Mouse (Mus musculus) liver, postnatal 0 days (tissue): ENCODE data around the gene Mrps36. TPM values are rescaled to one million over a fixed set of nuclear protein-coding genes. Genes with fewer than 3 reads are reported as not detected.
A peak's percentile ranks its signal among the peaks of the same experiment; 100 is the strongest.
"Not testable (repeated sequence)": the region's sequence is repeated elsewhere in the genome, so short reads cannot be mapped to it uniquely, and the experiment has no call there.

ENCODE experiments used
- ATAC-seq: fragments of 200-750 bp; cut with Nextera tagmentation; 2 replicates; pipeline ENCODE4 v1.8.0; 2017; ENCODE audit warnings: mild to moderate bottlenecking, moderate library complexity
- DNase-seq: peaks from one replicate; pipeline ENCODE4 v3.0.0-alpha.2; 2016
- H3K27ac ChIP-seq: fragments of 300-500 bp; sonication (generic); 2 replicates; pipeline ENCODE4 v1.5.1; 2014; ENCODE audit warnings: antibody characterized with exemption, moderate library complexity, mild to moderate bottlenecking, low read depth
- H3K27me3 ChIP-seq: fragments of 300-500 bp; sonication (generic); 2 replicates; pipeline ENCODE4 v1.6.1; 2014; ENCODE audit warnings: low read length, control low read depth, mixed read lengths; ENCODE audit not compliant: insufficient read depth
- H3K36me3 ChIP-seq: fragments of 300-500 bp; sonication (generic); replicated peaks from 2 replicates; pipeline ENCODE4 v1.6.1; 2014; ENCODE audit warnings: mild to moderate bottlenecking, control low read depth, low read length, moderate library complexity, mixed read lengths; ENCODE audit not compliant: insufficient read depth
- H3K4me1 ChIP-seq: fragments of 300-500 bp; sonication (generic); 2 replicates; pipeline ENCODE4 v1.6.1; 2014; ENCODE audit warnings: antibody characterized with exemption, mild to moderate bottlenecking, control low read depth; ENCODE audit not compliant: insufficient read depth
- H3K4me2 ChIP-seq: fragments of 300-500 bp; sonication (generic); 2 replicates; pipeline ENCODE4 v1.6.1; 2014; ENCODE audit warnings: low read depth, mild to moderate bottlenecking, low read length, moderate library complexity, mixed read lengths
- H3K4me3 ChIP-seq: fragments of 300-500 bp; sonication (generic); 2 replicates; pipeline ENCODE4 v1.5.1; 2014; ENCODE audit warnings: low read depth, low read length
- H3K9ac ChIP-seq: fragments of 300-500 bp; sonication (generic); replicated peaks from 2 replicates; pipeline ENCODE4 v1.6.1; 2014; ENCODE audit warnings: mild to moderate bottlenecking, moderate library complexity
- H3K9me3 ChIP-seq: fragments of 300-500 bp; sonication (generic); 2 replicates; pipeline ENCODE4 v1.6.1; 2016; ENCODE audit warnings: mild to moderate bottlenecking, control low read depth, low read length, mixed read lengths
- CTCF ChIP-seq: sonication (generic); IDR thresholded peaks from 2 replicates; pipeline ENCODE4 v1.5.1; 2016; ENCODE audit warnings: antibody characterized with exemption, low read depth
- EP300 ChIP-seq: IDR thresholded peaks from 2 replicates; pipeline ENCODE4 v1.6.1; 2016; ENCODE audit warnings: antibody characterized with exemption, low read depth, mild to moderate bottlenecking
- WGBS: fragments of 180-500 bp; shearing (Covaris S2); extraction: QIAGEN DNeasy Blood & Tissue Kit; methylation state at CpG from one replicate; pipeline ENCODE4 v1.1.7; 2014; ENCODE audit not compliant: insufficient replicate concordance; 5-methylcytosine and 5-hydroxymethylcytosine counted together
- polyA plus RNA-seq: library from polyadenylated mRNA; unstranded; fragments of >200 nt; fragmentation: Nextera tagmentation; extraction: Ambion mirVana; gene quantifications from 2 replicates; pipeline ENCODE4 v1.2.1, GENCODE M21; 2015

Gene Mrps36
- polyA plus RNA-seq, 1 experiment from 2014 or later: 120 TPM

- no peaks in the 10 kb centered on the region for H3K9me3 ChIP-seq
- TF ChIP-seq CTCF (no peak), EP300 (no peak)
- no peaks in the 10 kb centered on the region for H3K36me3 ChIP-seq
- WGBS: 86% methylated on average over 3 of the region's 3 CpGs
- H3K4me3 ChIP-seq: no peak overlapping the region
- H3K27me3 ChIP-seq: no peaks in the 10 kb centered on the region
- no peak for DNase-seq
- no peak overlapping the region for H3K9ac ChIP-seq
- H3K4me1 ChIP-seq: peaks cover 24% of the 10 kb centered on the region
- no peak for ATAC-seq
- H3K27ac ChIP-seq: no peak overlapping the region
- no peak overlapping the region for H3K4me2 ChIP-seq
These were observed 1.6 kb upstream of the Mrps36 start for GRCm38 (mm10) chr13:100746090-100746489.

- ATAC-seq: peak; percentile 62
- Histone ChIP-seq H3K4me3 (peak overlapping the region; percentile 80), H3K36me3 (0 out of 2 replicates have a peak, but pooled peaks cover 2% of the 10 kb centered on the region), H3K9me3 (no peaks in the 10 kb centered on the region), H3K27ac (peak overlapping the region; percentile 94), H3K4me1 (peaks cover 13% of the 10 kb centered on the region), H3K9ac (peak overlapping the region; percentile 81), H3K4me2 (peak overlapping the region; percentile 82), H3K27me3 (no peaks in the 10 kb centered on the region)
- 47% methylated on average over 11 of the region's 11 CpGs for WGBS
- no peak for DNase-seq
- TF ChIP-seq CTCF (no peak), EP300 (peak; percentile 73)
These were observed 968 bp downstream of the Mrps36 start for GRCm38 (mm10) chr13:100743346-100744035.

- Histone ChIP-seq H3K4me2 (peak overlapping the region; percentile 82; the same call in 1 of the 2 replicates), H3K4me1 (peaks cover 13% of the 10 kb centered on the region), H3K27me3 (no peaks in the 10 kb centered on the region), H3K36me3 (0 out of 2 replicates have a peak, but pooled peaks cover 2% of the 10 kb centered on the region), H3K9ac (peak overlapping the region; percentile 36), H3K4me3 (peak overlapping the region; percentile 80), H3K9me3 (no peaks in the 10 kb centered on the region), H3K27ac (peak overlapping the region; percentile 94; the same call in 1 of the 2 replicates)
- 87% methylated on average over 5 of the region's 5 CpGs for WGBS
- no peak for ATAC-seq
- TF ChIP-seq CTCF (no peak), EP300 (no peak)
- no peak for DNase-seq
These were observed 1.6 kb downstream of the Mrps36 start for GRCm38 (mm10) chr13:100742831-100743230.

GRCm38 (mm10) chr13:100732756-100733155, 11.7 kb downstream of the Mrps36 start:
- no peak overlapping the region for H3K9ac ChIP-seq
- no peak for DNase-seq
- no peak overlapping the region for H3K4me3 ChIP-seq
- ATAC-seq: no peak
- peaks cover 14% of the 10 kb centered on the region for H3K36me3 ChIP-seq
- 85% methylated on average over 2 of the region's 2 CpGs for WGBS
- H3K27ac ChIP-seq: no peak overlapping the region
- no peaks in the 10 kb centered on the region for H3K27me3 ChIP-seq
- H3K4me1 ChIP-seq: peaks cover 12% of the 10 kb centered on the region
- no peaks in the 10 kb centered on the region for H3K9me3 ChIP-seq
- no peak for TF ChIP-seq CTCF
- H3K4me2 ChIP-seq: no peak overlapping the region

GRCm38 (mm10) chr13:100731462-100732046, 12.9 kb downstream of the Mrps36 start:
- Histone ChIP-seq H3K4me1 (peaks cover 12% of the 10 kb centered on the region), H3K4me2 (peak overlapping the region; percentile 91), H3K4me3 (0 out of 2 replicates have a peak overlapping the region, but pooled peaks have one; percentile 88), H3K36me3 (peaks cover 16% of the 10 kb centered on the region), H3K27ac (peak overlapping the region; percentile 83)
- H3K9me3 ChIP-seq, H3K9ac ChIP-seq, DNase-seq, ATAC-seq, H3K27me3 ChIP-seq: not testable (repeated sequence)
- 88% methylated on average over 5 of the region's 6 CpGs for WGBS

GRCm38 (mm10) chr13:100730861-100731176, 13.6 kb downstream of the Mrps36 start, which contains the start of gene Cdk7:
TSS of gene Cdk7 (minus strand) at chr13:100730939.
- under 1% methylated on average over 19 of the region's 19 CpGs for WGBS
- H3K36me3 ChIP-seq: peaks cover 15% of the 10 kb centered on the region
- peak within 1 kb of the TSS; percentile 89 for H3K9ac ChIP-seq
- no peaks in the 10 kb centered on the region for H3K9me3 ChIP-seq
- ATAC-seq: peak; percentile 99
- DNase-seq: peak; percentile 94
- peaks cover 12% of the 10 kb centered on the region for H3K4me1 ChIP-seq
- H3K4me2 ChIP-seq: peak within 1 kb of the TSS; percentile 91
- peak within 1 kb of the TSS; percentile 91 for H3K27ac ChIP-seq
- TF ChIP-seq EP300 (peak; percentile 59; the same call in 1 of the 2 replicates), CTCF (no peak)
- no peaks in the 10 kb centered on the region for H3K27me3 ChIP-seq
- H3K4me3 ChIP-seq: peak within 1 kb of the TSS; percentile 88
